Mouse (Mus musculus) heart, embryonic 13.5 days (tissue): Measurements from ENCODE around the gene Gm38100. TPM values are rescaled to one million over a fixed set of nuclear protein-coding genes. Genes with fewer than 3 reads are reported as not detected.

Experiments
- ATAC-seq: fragments of 200-750 bp; cut with Nextera tagmentation; 2 replicates; pipeline ENCODE4 v1.8.0; 2017; ENCODE audit warnings: moderate TSS enrichment; ENCODE audit not compliant: insufficient number of reproducible peaks, low FRiP score, low TSS enrichment; ENCODE audit errors: extremely low read depth
- H3K27ac ChIP-seq: fragments of 300-500 bp; sonication (generic); replicated peaks from 2 replicates; pipeline ENCODE4 v1.5.1; 2015; ENCODE audit warnings: moderate library complexity, mild to moderate bottlenecking, inconsistent platforms
- H3K27me3 ChIP-seq: fragments of 300-500 bp; sonication (generic); replicated peaks from 2 replicates; pipeline ENCODE4 v1.6.1; 2015; ENCODE audit warnings: mild to moderate bottlenecking, inconsistent platforms
- H3K36me3 ChIP-seq: fragments of 300-500 bp; sonication (generic); 2 replicates; pipeline ENCODE4 v1.6.1; 2015; ENCODE audit warnings: mild to moderate bottlenecking, inconsistent platforms
- H3K4me1 ChIP-seq: fragments of 300-500 bp; sonication (generic); 2 replicates; pipeline ENCODE4 v1.6.1; 2015; ENCODE audit warnings: inconsistent platforms
- H3K4me2 ChIP-seq: fragments of 300-500 bp; sonication (generic); 2 replicates; pipeline ENCODE4 v1.6.1; 2015; ENCODE audit warnings: inconsistent platforms, mild to moderate bottlenecking, moderate library complexity
- H3K4me3 ChIP-seq: fragments of 300-500 bp; sonication (generic); 2 replicates; pipeline ENCODE4 v1.5.1; 2015; ENCODE audit warnings: moderate library complexity, mild to moderate bottlenecking, inconsistent platforms
- H3K9ac ChIP-seq: fragments of 300-500 bp; sonication (generic); 2 replicates; pipeline ENCODE4 v1.6.1; 2015; ENCODE audit warnings: inconsistent platforms, mild to moderate bottlenecking, moderate library complexity
- H3K9me3 ChIP-seq: fragments of 300-500 bp; sonication (generic); 2 replicates; pipeline ENCODE4 v1.6.1; 2016; ENCODE audit warnings: inconsistent platforms
- WGBS: fragments of 180-500 bp; shearing (Covaris S2); methylation state at CpG from one replicate; pipeline ENCODE4 v1.1.7; 2015; ENCODE audit warnings: mixed read lengths; 5-methylcytosine and 5-hydroxymethylcytosine counted together
- polyA plus RNA-seq: library from polyadenylated mRNA; unstranded; fragments of >200 nt; fragmentation: Nextera tagmentation; extraction: Ambion mirVana; gene quantifications from 2 replicates; pipeline ENCODE4 v1.2.1, GENCODE M21; 2015

Gene Gm38100
- polyA plus RNA-seq, result 0.15 TPM in 1 of 2 replicates, not detected in the other

GRCm38 (mm10) chr1:175920029-175920428 lies at the start of gene Gm38100:
Gm38100 (plus strand) TSS chr1:175920329.
- ATAC-seq, result no peak
- no peaks in the 10 kb centered on the region for H3K27me3 ChIP-seq
- H3K36me3 ChIP-seq, result no peaks in the 10 kb centered on the region
- no peak within 1 kb of the TSS for H3K9ac ChIP-seq
- WGBS, result 78% methylated on average over 9 of the region's 9 CpGs
- H3K9me3 ChIP-seq, result no peaks in the 10 kb centered on the region
- H3K4me1 ChIP-seq, result peaks cover 6% of the 10 kb centered on the region; the same call in 1 of the 2 replicates
- H3K4me3 ChIP-seq, result no peak within 1 kb of the TSS
- no peak within 1 kb of the TSS for H3K4me2 ChIP-seq
- no peak within 1 kb of the TSS for H3K27ac ChIP-seq

GRCm38 (mm10) chr1:175870716-175871115 lies 49.4 kb upstream of the Gm38100 start:
- no peak overlapping the region for H3K4me3 ChIP-seq
- WGBS, result 83% methylated on average over 3 of the region's 3 CpGs
- ATAC-seq, result no peak
- no peak overlapping the region for H3K27ac ChIP-seq
- no peaks in the 10 kb centered on the region for H3K36me3 ChIP-seq
- no peak overlapping the region for H3K4me2 ChIP-seq
- no peak overlapping the region for H3K9ac ChIP-seq
- H3K9me3 ChIP-seq, result no peaks in the 10 kb centered on the region
- H3K4me1 ChIP-seq, result no peaks in the 10 kb centered on the region
- no peaks in the 10 kb centered on the region for H3K27me3 ChIP-seq

- H3K27ac ChIP-seq, result no peak overlapping the region
- ATAC-seq, result no peak
- H3K9ac ChIP-seq, result no peak overlapping the region
- no peaks in the 10 kb centered on the region for H3K9me3 ChIP-seq
- H3K4me2 ChIP-seq, result no peak overlapping the region
- no peaks in the 10 kb centered on the region for H3K27me3 ChIP-seq
- 83% methylated on average over 6 of the region's 6 CpGs for WGBS
- no peaks in the 10 kb centered on the region for H3K36me3 ChIP-seq
- no peaks in the 10 kb centered on the region for H3K4me1 ChIP-seq
- H3K4me3 ChIP-seq, result no peak overlapping the region
Observed at GRCm38 (mm10) chr1:175872028-175872816, 47.9 kb upstream of the Gm38100 start.

- peak; percentile 85 for ATAC-seq
- Histone ChIP-seq H3K9ac (peak within 1 kb of the TSS; percentile 89), H3K36me3 (peaks cover 32% of the 10 kb centered on the region), H3K4me2 (peak within 1 kb of the TSS; percentile 89), H3K4me3 (peak within 1 kb of the TSS; percentile 76), H3K4me1 (peaks cover 27% of the 10 kb centered on the region), H3K27me3 (no peaks in the 10 kb centered on the region), H3K27ac (peak within 1 kb of the TSS; percentile 85), H3K9me3 (no peaks in the 10 kb centered on the region)
- WGBS, result under 1% methylated on average over 66 of the region's 66 CpGs
Observed at GRCm38 (mm10) chr1:175880453-175881296, 39.5 kb upstream of the Gm38100 start, which contains the start of gene Exo1. Exo1 (plus strand) TSS chr1:175880581.

GRCm38 (mm10) chr1:175883398-175883797 lies 36.7 kb upstream of the Gm38100 start:
- Histone ChIP-seq H3K9me3 (no peaks in the 10 kb centered on the region), H3K9ac (no peak overlapping the region), H3K4me2 (no peak overlapping the region), H3K4me3 (no peak overlapping the region), H3K27ac (no peak overlapping the region), H3K36me3 (peaks cover 54% of the 10 kb centered on the region), H3K4me1 (peaks cover 27% of the 10 kb centered on the region), H3K27me3 (no peaks in the 10 kb centered on the region)
- WGBS, result 77% methylated on average over 3 of the region's 3 CpGs
- ATAC-seq, result no peak

- H3K9ac ChIP-seq, result no peak overlapping the region
- no peak overlapping the region for H3K4me2 ChIP-seq
- ATAC-seq, result no peak
- peaks cover 74% of the 10 kb centered on the region for H3K36me3 ChIP-seq
- H3K4me3 ChIP-seq, result no peak overlapping the region
- H3K27ac ChIP-seq, result no peak overlapping the region
- WGBS, result 86% methylated on average over 6 of the region's 6 CpGs
- H3K9me3 ChIP-seq, result no peaks in the 10 kb centered on the region
- no peaks in the 10 kb centered on the region for H3K4me1 ChIP-seq
- no peaks in the 10 kb centered on the region for H3K27me3 ChIP-seq
Observed at GRCm38 (mm10) chr1:175893263-175893662, 26.9 kb upstream of the Gm38100 start.

GRCm38 (mm10) chr1:175893726-175894125 lies 26.4 kb upstream of the Gm38100 start:
- 93% methylated on average over 12 of the region's 12 CpGs for WGBS
- H3K4me3 ChIP-seq, result no peak overlapping the region
- no peak overlapping the region for H3K9ac ChIP-seq
- H3K27ac ChIP-seq, result no peak overlapping the region
- no peaks in the 10 kb centered on the region for H3K27me3 ChIP-seq
- no peak overlapping the region for H3K4me2 ChIP-seq
- H3K36me3 ChIP-seq, result peaks cover 74% of the 10 kb centered on the region
- no peaks in the 10 kb centered on the region for H3K4me1 ChIP-seq
- ATAC-seq, result no peak
- H3K9me3 ChIP-seq, result no peaks in the 10 kb centered on the region

GRCm38 (mm10) chr1:175911207-175911606 lies 8.9 kb upstream of the Gm38100 start:
- no peak overlapping the region for H3K27ac ChIP-seq
- no peak for ATAC-seq
- no peak overlapping the region for H3K4me2 ChIP-seq
- H3K4me3 ChIP-seq, result no peak overlapping the region
- WGBS, result 78% methylated on average over 2 of the region's 2 CpGs
- no peaks in the 10 kb centered on the region for H3K27me3 ChIP-seq
- H3K9me3 ChIP-seq, result no peaks in the 10 kb centered on the region
- H3K4me1 ChIP-seq, result no peaks in the 10 kb centered on the region
- H3K36me3 ChIP-seq, result peaks cover 38% of the 10 kb centered on the region
- no peak overlapping the region for H3K9ac ChIP-seq

GRCm38 (mm10) chr1:175912038-175912437 lies 8.1 kb upstream of the Gm38100 start:
- Histone ChIP-seq H3K27me3 (no peaks in the 10 kb centered on the region), H3K9ac (no peak overlapping the region), H3K9me3 (no peaks in the 10 kb centered on the region), H3K4me2 (no peak overlapping the region), H3K4me3 (no peak overlapping the region), H3K27ac (no peak overlapping the region), H3K4me1 (no peaks in the 10 kb centered on the region), H3K36me3 (peaks cover 30% of the 10 kb centered on the region)
- WGBS, result 81% methylated on average over 3 of the region's 3 CpGs
- ATAC-seq, result no peak

- Histone ChIP-seq H3K36me3 (peaks cover 15% of the 10 kb centered on the region), H3K9me3 (no peaks in the 10 kb centered on the region), H3K4me1 (peaks cover 3% of the 10 kb centered on the region; the same call in 1 of the 2 replicates), H3K4me2 (no peak overlapping the region), H3K9ac (no peak overlapping the region), H3K4me3 (no peak overlapping the region), H3K27me3 (no peaks in the 10 kb centered on the region), H3K27ac (no peak overlapping the region)
- WGBS, result 67% methylated on average over 5 of the region's 5 CpGs
- no peak for ATAC-seq
Observed at GRCm38 (mm10) chr1:175913728-175914303, 6.3 kb upstream of the Gm38100 start.

GRCm38 (mm10) chr1:175921091-175921490 lies 962 bp downstream of the Gm38100 start:
- Histone ChIP-seq H3K27ac (no peak overlapping the region), H3K9ac (no peak overlapping the region), H3K27me3 (no peaks in the 10 kb centered on the region), H3K9me3 (no peaks in the 10 kb centered on the region), H3K4me1 (peaks cover 6% of the 10 kb centered on the region; the same call in 1 of the 2 replicates), H3K4me3 (no peak overlapping the region), H3K36me3 (no peaks in the 10 kb centered on the region), H3K4me2 (no peak overlapping the region)
- 67% methylated on average over 8 of the region's 8 CpGs for WGBS
- no peak for ATAC-seq
